Mouse (Mus musculus): Measurements from ENCODE around the gene Usp21. TPM values are rescaled to one million over a fixed set of nuclear protein-coding genes. Genes with fewer than 3 reads are reported as not detected.

Usp21 gene
- polyA plus RNA-seq, 1 experiment from 2014 or later, result 63.0 TPM

DNA sequence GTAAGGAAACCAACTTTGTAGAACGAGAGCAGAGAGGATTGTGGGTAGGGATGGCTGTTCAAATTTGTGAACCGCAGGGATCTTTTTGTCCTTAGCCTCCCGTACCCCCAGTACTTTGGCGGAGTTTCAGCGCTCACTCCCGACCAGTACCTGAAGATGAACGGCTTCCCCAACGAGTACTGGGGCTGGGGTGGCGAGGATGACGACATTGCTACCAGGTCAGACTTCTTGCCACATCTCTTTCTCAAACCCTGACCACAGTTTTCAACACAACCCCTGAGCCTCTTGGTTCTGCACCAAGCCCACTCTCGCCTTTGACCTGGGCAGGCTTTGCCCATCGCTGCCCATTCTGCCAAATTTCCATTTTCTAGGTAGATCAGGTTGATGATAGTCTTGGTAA, 13.6 kb downstream of the Usp21 start:
- Histone ChIP-seq H3K9ac (ENCODE audit: low read length) (no peak overlapping the region), H3K36me3 (ENCODE audit: control insufficient read depth, insufficient read depth, low read length) (peaks cover 63% of the 10 kb centered on the region), H3K9me3 (ENCODE audit: control insufficient read depth, low read length) (no peaks in the 10 kb centered on the region), H3K4me1 (replicated peaks; ENCODE audit: control insufficient read depth, insufficient read depth, low read length) (peaks cover 7% of the 10 kb centered on the region), H3K4me3 (ENCODE audit: low read depth, low read length) (no peak overlapping the region), H3K4me2 (ENCODE audit: low read length) (no peak overlapping the region), H3K27me3 (replicated peaks; ENCODE audit: control insufficient read depth, insufficient read depth, low read length) (no peaks in the 10 kb centered on the region), H3K27ac (ENCODE audit: low read depth) (no peak overlapping the region)
- DNase-seq (ENCODE audit: low spot score) (no peak), ATAC-seq (replicated peaks; ENCODE audit: low FRiP score, low TSS enrichment, low read depth) (no peak)
- WGBS, result 88% methylated on average over 12 of the region's 12 CpGs

DNA sequence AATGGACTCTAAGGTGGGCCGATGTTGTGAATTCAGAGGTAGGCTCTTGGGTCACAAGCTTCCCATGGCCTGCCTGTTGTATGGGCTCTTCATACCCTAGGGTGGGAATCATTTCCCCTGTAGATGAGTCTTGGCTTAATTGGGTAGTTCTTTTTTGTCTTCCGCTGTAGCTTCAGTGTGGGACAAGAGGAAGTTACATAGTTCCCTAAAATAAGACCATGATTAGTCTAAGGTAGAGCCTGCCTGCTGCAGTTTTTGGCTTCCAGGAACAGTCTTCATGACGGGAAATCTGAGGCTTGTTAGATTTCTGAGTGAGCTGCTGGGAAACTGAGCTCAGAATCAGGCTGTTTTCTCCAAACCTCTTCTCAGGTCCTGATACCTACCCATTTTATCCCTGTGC, 15.7 kb downstream of the Usp21 start:
- DNase-seq (ENCODE audit: low spot score) (no peak), ATAC-seq (replicated peaks; ENCODE audit: low FRiP score, low TSS enrichment, low read depth) (no peak)
- peaks cover 52% of the 10 kb centered on the region for H3K36me3 ChIP-seq (ENCODE audit: control insufficient read depth, insufficient read depth, low read length)
- no peak overlapping the region for H3K9ac ChIP-seq (ENCODE audit: low read length)
- H3K4me1 ChIP-seq (replicated peaks; ENCODE audit: control insufficient read depth, insufficient read depth, low read length), result peaks cover 7% of the 10 kb centered on the region
- H3K9me3 ChIP-seq (ENCODE audit: control insufficient read depth, low read length), result no peaks in the 10 kb centered on the region
- H3K27me3 ChIP-seq (replicated peaks; ENCODE audit: control insufficient read depth, insufficient read depth, low read length), result no peaks in the 10 kb centered on the region
- H3K4me3 ChIP-seq (ENCODE audit: low read depth, low read length), result no peak overlapping the region
- H3K27ac ChIP-seq (ENCODE audit: low read depth), result no peak overlapping the region
- WGBS, result 93% methylated on average over 3 of the region's 3 CpGs
- H3K4me2 ChIP-seq (ENCODE audit: low read length), result no peak overlapping the region

DNA sequence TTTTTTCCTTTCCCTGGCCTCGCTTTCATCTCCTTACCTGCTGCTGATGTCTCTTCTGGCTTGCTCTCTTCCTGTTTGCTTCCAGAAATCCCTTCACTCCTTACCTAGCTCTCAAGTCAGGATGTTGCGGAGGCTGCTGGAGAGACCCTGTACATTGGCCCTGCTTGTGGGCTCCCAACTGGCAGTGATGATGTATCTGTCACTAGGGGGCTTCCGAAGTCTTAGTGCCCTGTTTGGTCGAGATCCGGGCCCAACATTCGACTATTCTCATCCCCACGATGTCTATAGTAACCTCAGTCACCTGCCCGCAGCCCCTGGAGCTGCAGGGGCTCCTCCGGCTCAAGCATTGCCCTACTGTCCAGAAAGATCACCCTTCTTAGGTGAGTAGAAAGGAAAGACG, 16.2 kb downstream of the Usp21 start:
- no peak for DNase-seq (ENCODE audit: low spot score)
- Histone ChIP-seq H3K9me3 (ENCODE audit: control insufficient read depth, low read length) (no peaks in the 10 kb centered on the region), H3K27ac (ENCODE audit: low read depth) (no peak overlapping the region), H3K4me1 (replicated peaks; ENCODE audit: control insufficient read depth, insufficient read depth, low read length) (peaks cover 7% of the 10 kb centered on the region), H3K27me3 (replicated peaks; ENCODE audit: control insufficient read depth, insufficient read depth, low read length) (no peaks in the 10 kb centered on the region), H3K4me2 (ENCODE audit: low read length) (no peak overlapping the region), H3K4me3 (ENCODE audit: low read depth, low read length) (no peak overlapping the region), H3K9ac (ENCODE audit: low read length) (no peak overlapping the region), H3K36me3 (ENCODE audit: control insufficient read depth, insufficient read depth, low read length) (peaks cover 47% of the 10 kb centered on the region)
- no peak for ATAC-seq (replicated peaks; ENCODE audit: low FRiP score, low TSS enrichment, low read depth)
- WGBS, result 72% methylated on average over 10 of the region's 10 CpGs

DNA sequence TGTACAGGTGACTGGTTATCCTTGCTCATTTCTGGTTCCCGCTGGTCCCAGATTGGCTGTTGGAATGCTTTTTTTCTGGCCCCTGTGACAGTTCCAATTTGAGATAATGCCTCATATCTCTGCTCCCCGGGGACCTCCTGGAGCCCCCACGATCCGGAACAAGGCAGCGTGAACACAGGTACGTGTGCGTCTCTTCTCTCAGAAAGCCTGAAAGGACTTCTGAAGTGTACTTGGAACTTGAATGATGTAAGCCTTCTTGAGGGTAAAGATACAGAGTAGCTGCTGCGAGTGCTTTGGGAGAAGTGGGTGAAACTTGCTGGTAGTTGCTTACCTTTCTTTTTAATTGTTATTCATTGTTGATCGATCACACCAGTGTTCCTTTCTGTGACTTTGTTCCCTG, 16.6 kb downstream of the Usp21 start:
- no peaks in the 10 kb centered on the region for H3K27me3 ChIP-seq (replicated peaks; ENCODE audit: control insufficient read depth, insufficient read depth, low read length)
- H3K36me3 ChIP-seq (ENCODE audit: control insufficient read depth, insufficient read depth, low read length), result peaks cover 43% of the 10 kb centered on the region
- H3K9me3 ChIP-seq (ENCODE audit: control insufficient read depth, low read length), result no peaks in the 10 kb centered on the region
- DNase-seq (ENCODE audit: low spot score) (no peak), ATAC-seq (replicated peaks; ENCODE audit: low FRiP score, low TSS enrichment, low read depth) (no peak)
- 47% methylated on average over 9 of the region's 9 CpGs for WGBS
- H3K4me1 ChIP-seq (replicated peaks; ENCODE audit: control insufficient read depth, insufficient read depth, low read length), result peaks cover 7% of the 10 kb centered on the region
- peak overlapping the region; percentile 67 for H3K4me2 ChIP-seq (ENCODE audit: low read length)
- no peak overlapping the region for H3K27ac ChIP-seq (ENCODE audit: low read depth)
- peak overlapping the region; percentile 58; the same call in 1 of the 2 replicates for H3K9ac ChIP-seq (ENCODE audit: low read length)
- H3K4me3 ChIP-seq (ENCODE audit: low read depth, low read length), result peak overlapping the region; percentile 76

DNA sequence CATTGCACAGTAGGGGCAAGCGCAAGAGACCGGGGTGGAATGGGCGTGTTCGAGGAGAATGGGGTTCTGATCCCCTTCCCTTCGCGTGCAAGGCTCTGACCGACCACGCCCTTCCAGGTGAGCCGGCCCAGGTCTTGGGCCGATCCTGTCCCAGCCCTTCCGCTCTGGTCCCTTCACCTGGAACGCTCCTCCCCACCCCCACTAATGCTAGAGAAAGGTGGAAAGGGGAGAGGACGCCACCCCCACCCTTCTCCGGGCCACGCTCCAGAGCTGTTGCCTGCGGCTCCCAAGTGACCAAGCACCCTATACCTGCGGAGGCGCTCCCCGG, 17.3 kb downstream of the Usp21 start:
- 0% methylated on average over 19 of the region's 19 CpGs for WGBS
- DNase-seq (ENCODE audit: low spot score) (no peak), ATAC-seq (replicated peaks; ENCODE audit: low FRiP score, low TSS enrichment, low read depth) (peak; percentile 82)
- H3K27me3 ChIP-seq (replicated peaks; ENCODE audit: control insufficient read depth, insufficient read depth, low read length), result no peaks in the 10 kb centered on the region
- H3K4me2 ChIP-seq (ENCODE audit: low read length), result peak overlapping the region; percentile 67
- 0 out of 2 replicates have a peak overlapping the region, but pooled peaks have one; percentile 12 for H3K27ac ChIP-seq (ENCODE audit: low read depth)
- peaks cover 7% of the 10 kb centered on the region for H3K4me1 ChIP-seq (replicated peaks; ENCODE audit: control insufficient read depth, insufficient read depth, low read length)
- H3K36me3 ChIP-seq (ENCODE audit: control insufficient read depth, insufficient read depth, low read length), result peaks cover 37% of the 10 kb centered on the region
- no peaks in the 10 kb centered on the region for H3K9me3 ChIP-seq (ENCODE audit: control insufficient read depth, low read length)
- peak overlapping the region; percentile 76 for H3K4me3 ChIP-seq (ENCODE audit: low read depth, low read length)
- H3K9ac ChIP-seq (ENCODE audit: low read length), result peak overlapping the region; percentile 58

DNA sequence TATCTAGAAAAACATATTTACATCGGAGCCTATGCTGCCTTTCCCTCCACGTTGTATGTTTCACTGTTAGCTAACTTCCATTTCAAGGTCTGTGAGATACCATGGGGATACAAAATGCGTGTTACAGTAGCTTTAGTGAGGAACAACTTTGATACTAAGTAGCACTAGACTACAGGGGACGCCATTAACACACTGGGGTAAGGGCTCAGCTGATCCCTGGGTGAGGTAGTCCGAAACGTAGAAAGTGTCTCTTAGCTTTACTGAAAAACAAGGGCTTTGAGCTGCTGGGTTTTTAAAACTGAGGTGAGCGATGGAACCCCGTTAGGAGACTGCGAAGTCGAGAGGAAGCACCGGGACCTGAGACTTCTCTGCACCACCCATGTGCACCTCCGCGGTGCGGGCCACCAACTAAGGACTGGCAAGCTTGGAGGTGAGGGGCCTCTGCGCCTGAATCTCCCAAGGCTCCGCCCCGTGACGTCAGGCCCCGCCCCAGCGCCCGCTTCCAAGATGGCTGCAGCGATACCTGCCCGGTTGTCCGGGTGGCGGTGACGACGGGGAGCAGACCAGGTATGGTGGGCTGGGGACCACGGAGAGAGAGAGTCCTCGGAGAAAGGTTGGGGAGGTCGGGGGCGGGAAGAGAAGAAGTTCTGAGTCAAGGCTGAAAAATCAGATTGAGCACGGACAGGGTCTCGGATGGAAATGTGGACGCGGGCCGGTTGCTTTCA, 17.8 kb downstream of the Usp21 start, which contains the start of gene B4galt3:
Gene B4galt3 (plus strand): TSS at position 481 of the 725 bp plus-strand sequence.
- H3K4me3 ChIP-seq (ENCODE audit: low read depth, low read length), result peak within 1 kb of the TSS; percentile 76
- 3% methylated on average over 36 of the region's 36 CpGs for WGBS
- H3K27me3 ChIP-seq (replicated peaks; ENCODE audit: control insufficient read depth, insufficient read depth, low read length), result no peaks in the 10 kb centered on the region
- peak within 1 kb of the TSS; percentile 67 for H3K4me2 ChIP-seq (ENCODE audit: low read length)
- ATAC-seq (replicated peaks; ENCODE audit: low FRiP score, low TSS enrichment, low read depth) (peak; percentile 96), DNase-seq (ENCODE audit: low spot score) (peak; percentile 99)
- peaks cover 31% of the 10 kb centered on the region for H3K36me3 ChIP-seq (ENCODE audit: control insufficient read depth, insufficient read depth, low read length)
- peaks cover 7% of the 10 kb centered on the region for H3K4me1 ChIP-seq (replicated peaks; ENCODE audit: control insufficient read depth, insufficient read depth, low read length)
- H3K9me3 ChIP-seq (ENCODE audit: control insufficient read depth, low read length), result no peaks in the 10 kb centered on the region
- H3K9ac ChIP-seq (ENCODE audit: low read length), result peak within 1 kb of the TSS; percentile 58
- H3K27ac ChIP-seq (ENCODE audit: low read depth), result peak within 1 kb of the TSS; percentile 12; the same call in 1 of the 2 replicates

DNA sequence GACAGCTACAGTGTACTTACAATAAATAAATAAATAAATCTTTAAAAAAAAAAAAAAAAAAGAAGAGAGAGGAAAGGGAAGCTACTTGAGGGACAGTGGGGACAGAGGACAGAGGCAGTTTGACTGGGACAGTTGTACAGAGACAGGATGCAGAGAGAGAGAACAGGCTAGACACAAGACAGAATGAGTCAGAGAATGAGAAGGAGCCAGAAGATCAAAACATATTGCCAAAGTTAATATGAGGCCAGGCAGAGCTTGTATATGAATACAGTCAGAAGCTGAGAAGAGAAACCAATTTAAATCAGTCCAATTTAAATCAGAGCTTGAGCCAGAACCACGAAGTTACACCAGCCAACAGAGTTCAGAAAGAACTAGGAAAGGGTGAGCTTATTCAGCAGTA, 19.4 kb downstream of the Usp21 start:
- Histone ChIP-seq H3K9me3 (ENCODE audit: control insufficient read depth, low read length) (no peaks in the 10 kb centered on the region), H3K9ac (ENCODE audit: low read length) (no peak overlapping the region), H3K4me2 (ENCODE audit: low read length) (no peak overlapping the region), H3K36me3 (ENCODE audit: control insufficient read depth, insufficient read depth, low read length) (peaks cover 15% of the 10 kb centered on the region), H3K4me3 (ENCODE audit: low read depth, low read length) (no peak overlapping the region), H3K27ac (ENCODE audit: low read depth) (no peak overlapping the region), H3K4me1 (replicated peaks; ENCODE audit: control insufficient read depth, insufficient read depth, low read length) (peaks cover 7% of the 10 kb centered on the region), H3K27me3 (replicated peaks; ENCODE audit: control insufficient read depth, insufficient read depth, low read length) (no peaks in the 10 kb centered on the region)
- WGBS, result 53% methylated on average over 1 of the region's 1 CpGs
- DNase-seq (ENCODE audit: low spot score) (no peak), ATAC-seq (replicated peaks; ENCODE audit: low FRiP score, low TSS enrichment, low read depth) (no peak)

DNA sequence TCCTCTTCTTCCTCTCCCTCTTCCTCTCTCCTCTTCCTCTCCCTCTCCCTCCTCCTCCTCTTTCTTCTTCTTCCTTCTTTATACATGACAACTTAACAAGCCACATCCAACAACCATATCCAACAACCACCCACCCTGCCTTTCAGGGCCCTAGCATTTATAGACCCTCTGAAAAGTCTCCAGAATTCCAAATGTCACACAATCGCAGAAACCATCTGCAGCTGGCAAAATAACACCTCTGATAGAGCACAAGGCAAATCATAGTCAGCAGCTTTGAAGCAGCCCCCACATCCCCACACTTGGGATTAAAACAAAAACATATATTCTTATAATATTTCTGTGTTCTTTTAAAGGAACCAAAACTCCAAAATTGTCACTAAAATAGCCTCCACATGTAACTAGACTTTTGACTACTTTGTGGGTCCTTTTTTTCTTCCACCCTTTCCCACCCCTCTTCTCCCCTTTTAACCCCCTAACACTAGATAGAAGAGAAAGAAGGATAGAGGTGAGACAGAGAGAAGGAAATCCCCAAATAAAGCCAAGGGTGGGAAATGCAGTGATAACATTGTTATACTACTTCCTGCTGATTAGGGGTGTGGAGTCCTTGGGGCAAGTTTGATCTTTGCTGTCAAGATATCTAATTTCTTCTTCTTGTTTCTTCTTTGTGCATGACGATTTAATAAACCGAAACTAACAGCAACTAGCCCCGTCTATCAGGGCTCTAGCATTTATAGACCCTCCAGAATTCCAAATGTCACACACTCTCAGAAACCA, 21.6 kb downstream of the Usp21 start:
- no peak for ATAC-seq (replicated peaks; ENCODE audit: low FRiP score, low TSS enrichment, low read depth)
- peaks cover 13% of the 10 kb centered on the region for H3K4me1 ChIP-seq (replicated peaks; ENCODE audit: control insufficient read depth, insufficient read depth, low read length)
- no peak overlapping the region for H3K9ac ChIP-seq (ENCODE audit: low read length)
- no peaks in the 10 kb centered on the region for H3K27me3 ChIP-seq (replicated peaks; ENCODE audit: control insufficient read depth, insufficient read depth, low read length)
- H3K4me3 ChIP-seq (ENCODE audit: low read depth, low read length), result no peak overlapping the region
- H3K4me2 ChIP-seq (ENCODE audit: low read length), result no peak overlapping the region
- H3K9me3 ChIP-seq (ENCODE audit: control insufficient read depth, low read length), result no peaks in the 10 kb centered on the region
- no peaks in the 10 kb centered on the region for H3K36me3 ChIP-seq (ENCODE audit: control insufficient read depth, insufficient read depth, low read length)
- 53% methylated on average over 4 of the region's 4 CpGs for WGBS
- H3K27ac ChIP-seq (ENCODE audit: low read depth), result no peak overlapping the region
- DNase-seq (ENCODE audit: low spot score), result no peak
